Mouse (Mus musculus) liver, postnatal 0 days (tissue): ENCODE data around the gene Elf2.

Source experiments
- CTCF ChIP-seq: sonication (generic); IDR thresholded peaks from 2 replicates; pipeline ENCODE4 v1.5.1; 2016; ENCODE audit warnings: antibody characterized with exemption, low read depth
- EP300 ChIP-seq: IDR thresholded peaks from 2 replicates; pipeline ENCODE4 v1.6.1; 2016; ENCODE audit warnings: antibody characterized with exemption, low read depth, mild to moderate bottlenecking

- no peak for TF ChIP-seq CTCF
- TF ChIP-seq EP300, result no peak
These were observed 46.2 kb downstream of the Elf2 start for GRCm38 (mm10) chr3:51294251-51294650.
